Mouse (Mus musculus) liver (tissue): ENCODE data around the gene Usp15.

ENCODE experiments used
- DNase-seq: peaks from one replicate; pipeline ENCODE4 v3.0.0-alpha.2; 2020; ENCODE audit warnings: mixed read lengths

The Usp15 gene

DNA sequence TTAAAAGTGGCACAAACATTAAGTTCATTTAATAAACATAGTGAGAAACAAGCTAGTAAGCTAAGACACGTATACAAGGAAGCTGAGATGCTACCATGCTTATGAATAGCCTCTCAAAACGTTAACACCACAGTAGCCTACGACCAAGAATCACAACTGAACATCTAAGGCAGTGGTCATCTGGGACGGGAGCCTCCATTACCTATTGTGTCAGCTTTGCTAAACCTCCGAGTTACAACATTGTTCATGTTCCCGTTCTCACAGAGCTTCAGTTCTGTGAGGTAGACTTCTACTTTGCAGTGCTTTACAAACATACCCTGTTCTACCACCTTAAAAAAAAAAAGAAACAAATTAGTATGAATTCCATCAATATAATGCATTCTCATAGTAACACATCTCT is 25.9 kb downstream of the Usp15 start:
- DNase-seq: no peak

DNA sequence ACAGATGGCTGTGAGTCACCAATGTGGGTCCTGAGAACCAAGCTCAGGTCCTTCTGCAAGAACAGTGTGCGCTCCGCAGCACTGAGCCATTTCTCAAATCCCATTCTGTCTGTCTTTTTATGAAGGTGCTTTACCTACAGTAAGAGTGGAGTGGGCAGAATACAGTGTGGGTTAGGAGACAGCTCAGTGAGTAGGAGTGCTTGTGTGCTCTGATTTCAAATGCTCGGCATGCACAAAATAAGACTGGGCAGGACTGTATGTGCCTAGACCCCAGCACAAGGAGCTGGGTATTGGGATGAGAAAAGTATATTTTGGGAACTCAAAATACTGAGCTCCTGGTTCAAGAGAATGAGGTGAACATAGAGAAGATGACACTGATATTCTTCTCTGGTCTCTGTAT is 31.3 kb downstream of the Usp15 start:
- no peak for DNase-seq

DNA sequence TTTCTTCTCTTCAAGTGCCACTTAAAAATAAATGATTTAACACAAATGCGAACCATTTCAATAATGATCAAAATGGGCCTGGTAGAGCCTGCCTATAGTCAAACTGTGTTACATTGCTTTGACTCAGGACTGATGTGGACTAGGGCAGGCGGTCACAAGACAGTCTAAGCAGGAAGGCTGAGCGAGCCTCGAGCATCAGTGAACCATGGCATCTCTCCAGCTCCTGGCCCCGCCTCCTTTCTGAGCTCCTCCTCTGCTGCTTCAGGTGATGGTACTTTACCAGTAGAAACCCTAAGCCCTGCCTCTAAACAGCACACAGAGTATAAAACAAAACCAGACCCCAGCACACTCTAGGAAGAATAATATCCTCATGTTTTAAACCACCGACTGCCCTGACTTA is 36.3 kb downstream of the Usp15 start:
- no peak for DNase-seq

DNA sequence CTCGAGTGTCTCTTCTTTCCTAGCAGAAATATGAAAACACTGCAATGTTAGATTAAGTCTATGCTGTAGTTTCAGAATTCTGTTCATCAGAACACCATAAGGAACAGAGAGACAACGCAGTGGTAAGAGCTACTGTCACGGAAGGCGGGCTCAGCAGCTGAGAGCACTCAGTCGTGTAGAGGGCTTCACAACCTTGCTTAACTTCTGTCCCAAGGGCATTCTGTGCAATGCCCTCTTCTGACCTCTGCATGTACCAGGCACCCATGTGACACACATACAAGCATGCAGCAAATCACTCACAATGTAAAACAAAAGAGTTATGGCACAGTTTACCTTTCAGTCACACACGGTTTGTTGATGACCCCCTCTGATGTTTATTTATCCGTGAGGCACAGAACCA is 37.5 kb downstream of the Usp15 start:
- DNase-seq: no peak

DNA sequence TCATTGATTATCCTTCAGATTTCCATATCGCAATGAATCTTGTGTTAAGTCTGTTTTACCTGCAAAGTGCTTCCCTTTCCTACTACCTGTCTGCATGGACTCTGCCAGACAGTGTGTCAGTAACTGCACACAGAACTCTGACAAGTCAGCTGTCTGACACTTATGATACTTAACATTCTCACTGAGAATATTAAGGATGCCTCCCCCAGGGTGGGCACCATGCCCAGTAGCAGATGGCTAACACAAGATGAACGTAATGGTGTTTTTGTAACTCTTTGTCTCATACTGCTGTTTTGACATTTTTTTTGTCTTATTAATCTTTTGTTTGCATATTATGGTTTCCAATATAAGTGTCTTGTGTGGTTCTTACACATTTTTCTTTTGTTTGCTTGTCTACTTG is 40.4 kb downstream of the Usp15 start:
- DNase-seq: no peak

DNA sequence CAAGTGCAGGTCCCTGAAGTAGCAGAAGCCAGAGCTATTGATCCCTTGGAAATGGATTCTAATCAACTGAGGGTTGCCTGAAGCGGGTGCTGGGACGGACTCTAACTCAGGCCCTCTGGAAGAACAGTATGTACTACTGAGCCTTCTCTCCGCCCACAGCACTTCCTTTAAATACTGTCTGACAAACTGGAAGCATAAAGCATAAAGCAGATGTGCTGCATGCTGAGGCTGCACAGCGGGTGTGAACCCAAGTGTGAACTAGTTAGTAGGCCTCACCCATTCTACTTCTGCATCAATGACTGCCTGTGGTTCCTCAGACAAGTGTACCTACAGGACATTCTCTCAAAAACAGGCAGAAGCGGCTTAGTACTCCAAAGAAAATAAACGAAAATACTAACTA is 41.0 kb downstream of the Usp15 start:
- DNase-seq: no peak

DNA sequence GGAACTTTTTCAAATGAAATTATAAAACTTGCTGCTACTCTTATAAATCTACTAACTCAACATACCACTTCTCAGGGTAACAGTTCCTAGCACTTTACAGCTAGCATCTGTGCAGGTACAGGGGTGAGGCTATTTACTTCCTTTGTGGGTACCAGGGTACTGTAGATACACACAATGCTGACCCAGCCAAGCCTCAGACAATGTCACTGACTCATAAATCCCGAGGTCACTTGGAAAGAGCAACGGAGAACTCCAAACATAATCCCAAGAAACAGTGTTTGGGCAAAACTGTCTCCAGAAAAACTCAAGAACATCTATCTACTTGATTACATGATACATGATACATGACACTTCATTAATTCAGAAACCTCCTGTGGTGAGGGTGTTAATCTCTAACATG is 43.5 kb downstream of the Usp15 start:
- no peak for DNase-seq

DNA sequence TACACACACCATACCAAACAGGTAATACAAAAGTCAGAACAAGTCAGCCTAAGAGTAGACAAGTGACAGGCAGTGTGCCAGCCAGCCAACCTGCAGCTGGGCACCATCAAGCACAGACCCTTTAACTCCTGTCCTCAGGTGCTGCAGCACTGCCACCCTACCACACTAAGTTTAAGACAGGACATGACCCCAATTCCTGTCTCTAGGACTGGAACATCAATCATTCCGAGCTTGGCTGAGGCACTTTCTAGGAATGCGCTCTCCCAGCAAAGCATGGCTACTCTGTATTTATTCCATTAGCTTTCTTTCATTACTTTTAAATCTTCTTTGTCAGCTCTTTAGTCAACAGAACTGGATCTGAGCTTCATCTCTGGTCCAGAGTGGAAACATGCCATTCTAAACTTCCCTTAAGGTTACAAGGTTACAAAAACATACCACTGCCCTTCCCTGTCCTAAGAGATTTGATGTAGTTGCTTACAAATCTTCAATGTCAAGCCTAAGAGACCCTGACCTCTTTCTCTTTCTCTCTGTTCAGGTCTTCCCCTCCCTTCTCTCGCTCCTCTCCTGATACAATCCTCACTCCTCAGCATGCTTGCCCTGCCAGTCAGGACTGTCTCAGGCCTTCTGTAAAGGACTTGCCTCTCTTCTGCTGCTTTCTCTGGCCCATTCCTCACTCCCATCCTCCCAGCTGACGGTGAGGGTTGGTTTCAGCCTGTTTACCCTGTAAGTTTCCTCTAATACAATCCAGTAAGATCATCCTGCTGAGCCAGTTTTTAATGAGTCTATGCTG is 48.6 kb downstream of the Usp15 start:
- no peak for DNase-seq

DNA sequence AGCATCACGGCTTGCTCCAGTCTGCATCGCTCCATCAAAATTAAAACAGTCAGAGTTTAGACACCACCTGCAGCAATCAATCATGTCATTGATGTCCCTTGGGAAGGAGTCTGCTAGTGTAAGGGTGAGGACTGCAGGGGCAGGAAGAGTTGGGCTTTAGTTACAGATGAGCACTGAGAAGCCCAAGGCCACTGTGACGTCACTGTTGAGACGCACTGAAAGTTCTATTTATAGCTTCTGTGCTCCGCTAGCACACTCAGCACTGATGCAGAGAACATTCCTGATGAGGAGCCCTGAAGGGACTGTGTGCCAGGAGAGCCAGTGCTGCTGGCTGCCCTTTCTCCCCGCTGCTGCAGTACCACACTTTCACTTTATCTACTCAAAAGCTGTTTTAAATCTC is 49.6 kb downstream of the Usp15 start:
- DNase-seq: no peak

DNA sequence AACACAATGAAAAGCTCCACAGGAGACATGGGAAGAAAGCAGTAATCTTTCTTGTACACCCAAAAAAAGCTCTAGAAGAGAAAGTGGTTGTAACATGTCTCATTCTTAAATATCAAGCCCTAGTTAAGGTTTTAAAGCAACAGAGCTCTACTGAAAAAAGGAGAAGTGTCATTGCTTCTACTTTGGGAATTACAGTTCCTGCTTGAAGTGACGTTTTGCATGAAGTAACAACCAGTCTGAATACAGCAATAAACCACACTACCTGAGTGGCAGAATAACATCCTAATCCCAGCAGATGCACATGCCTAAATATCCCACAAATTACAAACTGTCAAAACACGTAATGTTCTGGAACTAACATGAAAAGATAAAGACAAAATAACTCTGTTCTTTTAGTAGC is 50.4 kb downstream of the Usp15 start:
- no peak for DNase-seq

DNA sequence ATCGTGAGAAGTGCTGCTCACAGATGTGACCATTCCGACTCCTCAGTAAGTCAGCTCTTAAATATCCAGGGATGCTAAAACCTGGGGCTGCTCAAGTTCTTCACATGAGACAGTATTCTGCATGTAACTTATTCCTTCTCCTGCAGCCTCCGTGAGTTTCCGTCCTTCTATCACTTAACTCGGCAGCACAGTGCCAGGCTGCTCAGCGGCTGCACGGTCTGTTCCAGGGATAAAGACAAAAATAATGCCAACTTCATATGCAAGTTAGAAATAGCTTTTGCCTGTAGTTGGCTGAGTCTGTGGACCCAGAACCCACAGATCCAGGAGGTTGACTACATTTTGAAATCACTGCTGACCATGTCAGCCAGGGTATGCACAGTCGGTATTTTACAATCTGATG is 52.5 kb downstream of the Usp15 start:
- no peak for DNase-seq

DNA sequence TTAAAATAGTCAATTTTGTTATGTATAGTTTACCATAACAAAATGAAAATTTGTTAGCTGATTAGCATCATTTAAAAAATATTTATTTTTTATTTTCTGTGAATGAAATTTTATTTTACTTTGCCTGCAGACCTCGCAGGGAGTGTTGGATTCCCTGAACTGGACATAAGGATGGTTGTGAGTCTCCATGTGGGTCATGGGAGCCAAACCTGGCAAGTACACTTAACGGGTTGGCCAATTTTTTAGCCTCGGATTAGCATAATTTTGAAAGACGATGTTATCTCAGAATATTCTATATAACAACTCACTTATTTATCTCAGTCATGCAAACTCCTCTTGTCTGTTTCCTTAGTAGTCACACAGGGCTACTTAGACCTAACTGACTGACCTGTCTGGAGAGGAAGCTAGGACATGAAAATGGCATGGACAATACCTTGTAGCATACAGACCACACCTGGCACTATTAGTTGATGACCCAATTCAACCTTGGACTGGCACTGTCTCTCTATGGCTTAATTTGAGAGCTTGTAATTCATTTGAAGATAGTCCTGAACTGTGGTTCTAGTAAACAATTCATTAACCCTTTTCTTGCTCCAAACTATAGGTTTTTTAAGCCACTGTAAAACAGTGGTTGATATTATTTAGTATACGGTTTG is 54.3 kb downstream of the Usp15 start:
- DNase-seq: no peak

DNA sequence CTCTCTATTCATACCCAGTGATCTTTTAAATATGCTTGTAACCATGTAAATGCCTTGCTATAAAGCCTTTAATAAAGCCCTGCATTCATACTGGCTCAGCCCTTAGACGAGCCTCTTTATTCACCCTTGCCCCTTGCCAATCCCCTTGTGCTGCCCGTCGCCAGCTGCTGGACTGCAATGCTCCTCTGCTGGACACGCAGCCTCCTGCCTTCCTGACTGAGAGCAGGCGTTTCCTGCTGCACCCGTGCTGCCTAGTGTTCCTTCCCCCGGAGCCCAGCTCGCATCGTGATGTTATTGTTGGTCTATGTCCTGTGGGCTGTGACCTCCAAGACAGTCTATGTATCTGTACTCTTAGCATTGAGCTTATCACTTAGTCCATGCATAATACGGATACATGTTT is 61.0 kb downstream of the Usp15 start:
- no peak for DNase-seq

DNA sequence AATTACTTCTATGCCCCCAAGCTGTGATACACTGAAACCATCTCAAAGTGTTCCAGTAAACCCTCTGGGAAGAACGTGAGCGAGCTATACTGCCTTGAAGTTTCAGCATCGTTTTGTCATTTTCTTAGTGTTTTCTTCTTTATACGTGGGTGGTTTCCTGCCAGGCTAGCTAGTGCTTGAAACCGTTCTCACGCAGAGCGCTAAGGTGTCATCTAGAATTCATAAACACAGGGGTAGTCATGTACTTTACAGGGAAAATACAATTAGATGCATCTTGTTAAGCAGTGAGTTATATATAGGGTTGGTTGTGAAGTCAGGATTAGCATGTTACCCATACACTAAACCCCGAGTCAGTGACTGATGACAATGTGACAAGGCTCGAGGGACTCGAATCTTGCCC is 65.3 kb downstream of the Usp15 start:
- no peak for DNase-seq

DNA sequence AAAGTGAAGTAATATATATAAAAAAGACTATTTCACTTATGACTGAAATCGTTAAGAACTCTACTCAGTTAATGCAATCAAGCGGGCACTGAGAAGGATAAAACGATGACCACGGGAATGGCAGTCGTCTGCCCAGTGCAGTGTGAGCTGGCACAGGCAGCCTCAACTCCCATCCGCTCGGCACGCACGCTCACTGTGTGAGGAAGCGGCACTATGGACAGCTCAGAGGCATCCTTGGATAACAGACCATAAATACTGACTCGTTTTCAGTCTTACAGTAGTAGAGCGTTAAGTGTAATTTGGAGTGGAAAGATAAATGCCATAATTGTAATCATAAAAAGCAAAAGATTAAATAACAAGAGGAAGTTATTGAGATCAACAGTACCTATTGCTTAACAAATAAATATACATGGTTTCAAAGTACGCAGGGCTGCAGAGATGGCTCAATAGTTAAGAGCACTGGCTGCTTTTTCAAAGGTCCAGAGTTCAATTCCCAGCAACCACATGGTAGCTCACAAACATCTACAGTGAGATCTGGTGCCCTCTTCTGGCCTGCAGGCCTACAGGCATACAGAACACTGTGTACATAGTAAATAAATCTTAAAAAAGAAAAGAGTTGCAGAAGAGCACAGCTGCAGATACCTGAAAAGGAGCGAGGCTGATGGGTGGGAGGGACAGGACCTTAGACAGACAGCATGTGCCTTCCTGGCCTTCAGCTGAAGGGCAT is 76.0 kb downstream of the Usp15 start:
- DNase-seq: no peak

DNA sequence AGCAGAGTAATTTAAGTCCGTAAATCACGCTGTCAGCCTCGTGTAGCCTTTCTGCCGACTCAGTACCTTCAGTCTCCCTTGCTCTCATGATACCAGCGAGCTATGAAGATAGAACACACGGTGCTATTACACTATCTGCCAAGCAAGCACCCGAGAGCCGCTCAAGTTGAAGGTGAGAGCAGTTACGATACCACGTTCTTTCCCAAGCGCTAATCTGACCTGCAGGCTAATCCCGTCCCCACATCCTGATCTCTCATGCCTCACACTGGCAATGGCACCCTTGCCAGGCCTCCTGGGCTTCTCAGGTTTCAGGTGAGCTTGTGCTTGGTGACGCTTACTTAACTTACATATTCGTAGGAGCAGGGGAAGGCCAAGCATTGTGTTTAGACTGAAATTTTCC is 79.9 kb downstream of the Usp15 start:
- no peak for DNase-seq

DNA sequence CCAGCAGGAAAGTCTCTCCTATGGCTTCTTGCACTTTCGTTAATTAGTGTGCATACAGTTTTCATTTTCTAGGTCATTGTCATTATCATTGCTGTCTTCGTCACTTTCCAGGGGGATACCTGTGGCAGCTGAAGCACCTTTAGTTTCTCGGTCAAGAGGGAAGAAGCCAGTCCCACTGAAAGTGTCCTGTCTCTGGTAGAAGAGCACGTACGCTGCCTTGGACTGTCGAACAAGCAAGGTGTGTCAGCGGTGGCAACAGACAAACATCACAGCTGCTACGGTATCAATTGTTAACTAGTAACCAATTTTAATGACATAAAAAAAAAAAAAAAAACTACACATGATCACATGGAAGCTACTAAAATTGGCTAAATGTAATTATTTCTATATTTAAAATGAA is 83.3 kb downstream of the Usp15 start:
- DNase-seq: no peak

DNA sequence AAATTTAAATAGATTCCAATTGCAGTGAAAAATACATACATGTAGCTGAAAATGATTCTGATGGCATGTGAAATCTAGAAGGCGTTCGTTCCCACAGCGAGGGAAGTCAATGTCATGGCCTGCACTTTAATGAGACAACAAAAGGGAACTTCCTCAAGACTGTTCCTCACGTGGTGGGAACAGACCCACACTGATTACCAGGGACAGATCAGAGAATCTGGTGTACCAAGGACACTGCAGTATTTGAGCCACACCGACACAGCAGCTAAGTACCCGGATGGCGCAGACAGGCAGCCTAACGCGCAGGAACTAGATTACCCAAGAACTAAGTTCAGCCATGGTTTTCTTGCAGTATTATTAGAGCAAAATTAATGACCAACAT is 84.0 kb downstream of the Usp15 start:
- no peak for DNase-seq

DNA sequence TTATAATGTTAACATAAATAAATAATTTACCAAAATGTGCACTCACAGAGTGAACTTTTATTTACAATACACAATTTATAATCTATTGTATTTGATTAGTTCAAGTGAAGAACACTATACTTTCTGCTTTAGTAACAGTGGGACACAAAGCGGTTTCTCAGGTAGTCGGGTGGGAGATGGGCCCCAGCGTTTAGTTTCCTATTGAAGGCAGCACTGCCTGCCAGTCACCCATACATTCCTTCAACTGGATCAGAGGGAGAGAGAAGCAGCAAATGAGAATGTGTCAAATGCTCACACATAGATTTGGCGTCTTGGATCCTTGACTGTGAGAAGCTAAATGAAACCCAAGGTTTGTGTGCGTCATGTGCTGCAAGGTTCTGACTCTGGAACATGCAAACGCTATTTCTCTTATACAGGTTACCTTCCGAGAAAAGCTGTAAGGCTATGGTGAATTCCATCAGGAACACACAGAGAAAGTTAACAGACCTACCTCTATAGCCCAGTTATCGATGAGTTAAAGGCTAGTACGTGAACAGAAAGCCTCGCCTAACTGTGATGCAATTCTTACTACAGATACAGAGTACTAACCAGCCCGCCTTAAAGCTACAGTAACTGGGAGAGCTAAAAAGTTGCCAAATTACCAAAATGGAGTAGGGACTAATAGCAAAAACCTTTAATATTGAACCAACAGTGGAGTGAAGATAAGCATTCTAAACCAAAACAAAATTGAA is 84.6 kb downstream of the Usp15 start:
- no peak for DNase-seq

DNA sequence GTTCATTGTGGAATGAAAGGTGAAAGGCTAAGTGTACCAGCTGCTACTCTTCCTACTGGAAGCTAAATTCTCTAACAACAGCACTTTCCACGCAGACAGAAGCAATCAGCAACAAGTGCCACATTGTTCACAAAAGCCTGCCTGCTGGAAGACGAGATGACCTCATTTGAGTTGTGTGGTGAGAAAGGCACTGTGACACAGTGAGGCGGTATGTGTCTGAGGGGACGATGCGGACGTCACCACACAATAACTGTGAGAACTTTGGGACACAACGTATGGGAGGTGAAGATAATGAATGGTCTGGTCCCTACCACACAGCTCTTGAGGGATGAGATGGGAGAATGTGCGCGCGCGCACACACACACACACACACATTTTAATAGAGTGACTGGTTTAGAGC is 86.2 kb downstream of the Usp15 start:
- DNase-seq: no peak

DNA sequence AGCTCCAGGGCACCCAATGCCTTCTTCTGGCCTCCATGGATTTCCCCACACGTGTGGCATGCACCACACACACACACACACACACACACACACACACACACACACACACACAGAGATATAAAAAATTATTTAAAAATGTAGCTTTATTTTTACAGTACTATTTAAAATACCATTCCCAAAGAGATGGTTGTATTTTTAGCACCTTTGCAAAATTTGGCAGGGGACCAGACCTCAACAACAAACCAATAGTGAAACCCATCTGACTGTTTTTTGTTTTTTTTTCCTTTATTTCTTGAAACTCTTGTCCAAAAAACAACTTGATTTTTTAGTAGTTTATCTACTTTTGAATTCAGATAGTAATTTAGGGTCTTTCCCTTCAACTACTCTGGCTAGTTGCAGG is 88.3 kb downstream of the Usp15 start:
- no peak for DNase-seq

DNA sequence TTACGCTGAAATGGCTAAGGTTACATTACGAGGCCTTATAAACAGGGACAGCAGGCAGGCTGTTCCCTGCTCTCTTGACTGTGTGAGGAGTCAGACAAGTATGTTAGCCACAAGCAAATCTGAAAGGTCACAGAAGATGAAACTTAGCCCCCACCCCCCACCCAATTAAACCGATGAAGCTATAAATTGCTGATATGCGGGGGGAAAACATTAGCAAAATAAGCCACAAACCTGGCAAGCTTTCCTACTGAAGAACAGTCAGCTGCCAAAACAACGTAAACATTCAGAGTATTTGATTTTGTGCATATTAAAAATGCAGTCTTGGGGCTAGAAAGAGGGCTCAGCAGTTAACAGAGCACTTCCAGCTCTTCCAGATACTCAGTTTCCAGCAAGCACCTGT is 88.7 kb downstream of the Usp15 start:
- DNase-seq: no peak

DNA sequence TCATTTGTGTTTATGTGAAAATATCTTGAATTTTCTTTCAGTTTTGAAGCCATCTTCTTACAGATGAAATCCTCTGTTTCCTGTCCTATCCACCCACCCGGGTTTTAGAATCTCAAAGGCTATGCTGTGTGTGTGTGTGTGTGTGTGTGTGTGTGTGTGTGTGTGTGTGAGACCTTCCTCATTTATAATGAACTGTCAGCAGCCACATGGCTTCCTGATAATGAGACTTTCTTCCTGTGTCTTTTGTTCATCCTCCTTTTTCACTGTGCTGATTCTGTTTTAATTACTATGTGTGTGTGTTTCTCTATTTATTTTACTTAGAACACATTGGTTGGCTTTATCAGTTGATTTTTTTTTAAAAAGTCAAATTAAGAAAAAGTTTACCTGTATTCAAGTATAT is 95.5 kb downstream of the Usp15 start:
- no peak for DNase-seq

DNA sequence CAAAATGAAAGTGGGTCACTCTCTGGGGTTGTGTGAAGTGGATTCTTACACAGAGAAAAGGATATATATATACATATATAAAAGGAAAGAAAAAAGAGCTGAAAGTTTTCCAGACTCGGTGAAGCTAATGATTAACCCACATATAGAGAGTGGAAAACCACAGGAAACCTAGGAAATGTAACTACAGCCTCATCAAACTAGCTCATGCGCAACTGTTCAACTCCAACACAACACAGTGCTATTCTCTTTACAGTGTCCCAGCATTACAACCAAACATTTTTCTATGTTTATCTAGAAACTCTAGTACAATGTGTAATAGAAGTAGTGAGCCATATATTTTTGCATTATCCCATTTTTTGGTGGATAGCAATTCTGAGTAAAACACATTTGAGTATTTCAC is 96.2 kb downstream of the Usp15 start:
- no peak for DNase-seq
